Mouse (Mus musculus): ENCODE results near the gene Kpna1. TPM values are rescaled to one million over a fixed set of nuclear protein-coding genes. Genes with fewer than 3 reads are reported as not detected.

The Kpna1 gene
- total and polyA plus RNA-seq, 2 experiments from 2014 or later: 55.2 to 55.9 TPM

DNA sequence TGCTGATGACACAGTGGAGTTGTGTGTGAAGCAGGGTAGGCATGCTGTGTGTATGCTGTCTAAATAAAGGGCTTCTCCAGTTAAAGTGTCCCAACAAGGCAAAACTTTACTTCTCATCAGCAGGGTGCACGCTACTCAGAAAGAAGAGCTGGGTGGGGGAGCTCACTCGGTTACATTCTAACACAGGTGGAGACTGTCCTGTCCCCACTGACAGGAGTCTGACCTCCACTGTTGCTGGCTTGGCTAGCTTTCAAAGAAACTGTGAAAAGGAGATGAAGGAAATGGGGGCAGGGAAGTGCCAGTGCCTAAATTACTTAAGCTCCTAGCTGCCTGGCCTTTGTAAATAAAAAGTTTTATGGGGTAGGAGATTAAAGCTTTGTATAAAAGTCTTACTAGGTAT, 10.4 kb upstream of the Kpna1 start:
- Histone ChIP-seq H3K4me1 (ENCODE audit: insufficient read depth, low read length) (no peaks in the 10 kb centered on the region), H3K4me2 (ENCODE audit: low read depth, low read length) (no peak overlapping the region), H3K36me3 (ENCODE audit: insufficient read depth, low read length) (no peaks in the 10 kb centered on the region), H3K9ac (replicated peaks; ENCODE audit: low read length) (no peak overlapping the region), H3K27me3 (ENCODE audit: insufficient read depth, low read length) (no peaks in the 10 kb centered on the region), H3K27ac (no peak overlapping the region), H3K9me3 (ENCODE audit: low read length) (no peaks in the 10 kb centered on the region), H3K4me3 (ENCODE audit: low read length) (no peak overlapping the region)
- DNase-seq (ENCODE audit: low spot score) (no peak), ATAC-seq (no peak)
- TF ChIP-seq CTCF (IDR thresholded peaks at IDR 0.05; ENCODE audit: low read depth): no peak
- 56% methylated on average over 2 of the region's 2 CpGs for WGBS

DNA sequence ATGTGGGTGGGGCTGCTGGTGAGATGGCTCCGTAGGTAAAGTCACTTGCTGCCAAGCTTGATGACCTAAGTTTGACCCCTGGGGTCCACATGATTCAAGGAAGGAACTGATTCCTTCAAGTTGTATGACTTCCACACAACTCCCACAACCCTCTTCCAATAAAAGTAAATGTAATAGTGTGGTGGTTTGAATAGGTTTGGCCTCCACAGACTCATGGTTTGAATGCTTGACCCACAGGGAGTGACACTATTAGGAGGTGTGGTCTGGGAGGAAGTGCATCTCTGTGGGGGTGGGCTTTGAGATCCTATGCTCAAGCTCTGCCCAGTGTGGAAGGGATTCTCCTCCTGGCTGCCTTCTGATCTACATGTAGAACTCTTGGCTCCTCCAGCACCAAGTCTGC, 4.5 kb upstream of the Kpna1 start:
- Histone ChIP-seq H3K4me3 (ENCODE audit: low read length) (no peak overlapping the region), H3K4me2 (ENCODE audit: low read depth, low read length) (no peak overlapping the region), H3K27me3 (ENCODE audit: insufficient read depth, low read length) (no peaks in the 10 kb centered on the region), H3K4me1 (ENCODE audit: insufficient read depth, low read length) (no peaks in the 10 kb centered on the region), H3K27ac (no peak overlapping the region), H3K36me3 (ENCODE audit: insufficient read depth, low read length) (no peaks in the 10 kb centered on the region), H3K9me3 (ENCODE audit: low read length) (no peaks in the 10 kb centered on the region), H3K9ac (replicated peaks; ENCODE audit: low read length) (no peak overlapping the region)
- WGBS: 44% methylated on average over 1 of the region's 1 CpGs
- ATAC-seq (no peak), DNase-seq (ENCODE audit: low spot score) (no peak)
- TF ChIP-seq CTCF (IDR thresholded peaks at IDR 0.05; ENCODE audit: low read depth): no peak

DNA sequence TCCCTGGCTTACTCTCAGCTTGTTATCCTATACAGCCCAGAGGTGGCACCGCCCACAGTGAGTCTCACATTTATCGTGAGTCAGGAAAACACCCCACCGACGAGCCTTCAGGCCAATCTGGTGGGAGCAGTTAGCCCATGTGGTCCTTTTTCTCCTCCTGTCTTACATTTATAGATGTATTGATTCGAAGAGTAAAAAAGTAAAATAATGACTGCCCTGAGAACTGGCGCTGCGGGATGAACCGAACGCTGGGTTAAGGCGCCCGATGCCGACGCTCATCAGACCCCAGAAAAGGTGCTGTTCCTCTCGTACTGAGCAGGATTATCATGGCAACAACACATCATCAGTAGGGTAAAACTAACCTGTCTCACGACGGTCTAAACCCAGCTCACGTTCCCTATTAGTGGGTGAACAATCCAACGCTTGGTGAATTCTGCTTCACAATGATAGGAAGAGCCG, 2.8 kb downstream of the Kpna1 start:
- H3K9ac ChIP-seq (replicated peaks; ENCODE audit: low read length): no peak overlapping the region
- DNase-seq (ENCODE audit: low spot score) (peak; percentile 99), ATAC-seq (peak; percentile 84)
- TF ChIP-seq CTCF (IDR thresholded peaks at IDR 0.05; ENCODE audit: low read depth): no peak
- H3K27ac ChIP-seq: no peak overlapping the region
- no peaks in the 10 kb centered on the region for H3K36me3 ChIP-seq (ENCODE audit: insufficient read depth, low read length)
- H3K4me3 ChIP-seq (ENCODE audit: low read length): no peak overlapping the region
- 53% methylated on average over 19 of the region's 19 CpGs for WGBS
- no peaks in the 10 kb centered on the region for H3K4me1 ChIP-seq (ENCODE audit: insufficient read depth, low read length)
- H3K9me3 ChIP-seq (ENCODE audit: low read length): no peaks in the 10 kb centered on the region
- no peak overlapping the region for H3K4me2 ChIP-seq (ENCODE audit: low read depth, low read length)
- no peaks in the 10 kb centered on the region for H3K27me3 ChIP-seq (ENCODE audit: insufficient read depth, low read length)

GRCm38 (mm10) chr16:35982506-35982901, 4.0 kb downstream of the Kpna1 start:
- H3K4me1 ChIP-seq (ENCODE audit: insufficient read depth, low read length): no peaks in the 10 kb centered on the region
- H3K27ac ChIP-seq: peak overlapping the region; percentile 99
- DNase-seq (ENCODE audit: low spot score) (peak; percentile 2), ATAC-seq (peak; percentile 3; the same call in 1 of the 2 replicates)
- TF ChIP-seq CTCF (IDR thresholded peaks at IDR 0.05; ENCODE audit: low read depth): no peak
- peak overlapping the region; percentile 88 for H3K4me3 ChIP-seq (ENCODE audit: low read length)
- H3K4me2 ChIP-seq (ENCODE audit: low read depth, low read length): peak overlapping the region; percentile 83
- no peaks in the 10 kb centered on the region for H3K36me3 ChIP-seq (ENCODE audit: insufficient read depth, low read length)
- no peaks in the 10 kb centered on the region for H3K9me3 ChIP-seq (ENCODE audit: low read length)
- no peaks in the 10 kb centered on the region for H3K27me3 ChIP-seq (ENCODE audit: insufficient read depth, low read length)
- peak overlapping the region; percentile 97 for H3K9ac ChIP-seq (replicated peaks; ENCODE audit: low read length)
- WGBS: 4% methylated on average over 15 of the region's 15 CpGs

DNA sequence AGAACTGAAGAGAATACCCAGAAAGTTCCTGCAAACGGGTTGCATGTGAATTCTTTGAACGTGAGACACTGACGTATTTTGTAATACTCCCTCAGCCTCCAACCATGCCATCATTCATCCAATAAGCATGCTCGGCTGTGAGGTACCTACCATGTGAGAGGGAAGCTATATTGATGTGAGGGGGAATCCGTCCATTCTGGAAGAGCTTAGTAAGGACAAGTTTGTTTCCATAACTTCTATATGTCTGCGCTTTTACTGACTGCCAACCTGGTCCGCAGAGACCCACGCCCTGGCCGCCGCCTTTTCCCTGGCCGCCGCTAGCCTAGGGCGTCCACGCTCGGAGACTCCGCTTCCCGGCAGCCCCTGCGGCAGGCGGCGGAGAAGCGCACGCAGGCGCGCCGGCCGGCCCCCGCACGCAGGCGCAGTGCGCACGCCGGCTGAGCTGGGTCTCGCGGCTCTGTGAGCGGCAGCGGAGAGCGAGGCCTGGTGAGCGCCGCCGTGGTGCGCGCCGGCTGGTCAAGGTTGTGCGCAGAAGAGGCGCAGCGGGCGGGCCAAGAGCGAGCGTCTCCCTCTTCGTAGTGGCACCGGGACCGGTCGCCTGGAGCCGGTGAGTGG, 4.5 kb downstream of the Kpna1 start:
- TF ChIP-seq CTCF (IDR thresholded peaks at IDR 0.05; ENCODE audit: low read depth): no peak

GRCm38 (mm10) chr16:35983517-35984101, 5.1 kb downstream of the Kpna1 start:
- no peak for TF ChIP-seq CTCF (IDR thresholded peaks at IDR 0.05; ENCODE audit: low read depth)
- under 1% methylated on average over 56 of the region's 86 CpGs for WGBS
- Histone ChIP-seq H3K9me3 (ENCODE audit: low read length) (no peaks in the 10 kb centered on the region), H3K36me3 (ENCODE audit: insufficient read depth, low read length) (no peaks in the 10 kb centered on the region), H3K4me2 (ENCODE audit: low read depth, low read length) (peak overlapping the region; percentile 83), H3K27ac (peak overlapping the region; percentile 99), H3K27me3 (ENCODE audit: insufficient read depth, low read length) (no peaks in the 10 kb centered on the region), H3K4me3 (ENCODE audit: low read length) (peak overlapping the region; percentile 88), H3K4me1 (ENCODE audit: insufficient read depth, low read length) (no peaks in the 10 kb centered on the region), H3K9ac (replicated peaks; ENCODE audit: low read length) (peak overlapping the region; percentile 97)
- DNase-seq (ENCODE audit: low spot score) (peak; percentile 73), ATAC-seq (peak; percentile 81)

More for the DNA sequence above, 4.5 kb downstream of the Kpna1 start:
- H3K4me2 ChIP-seq (ENCODE audit: low read depth, low read length): peak overlapping the region; percentile 83
- H3K9ac ChIP-seq (replicated peaks; ENCODE audit: low read length): peak overlapping the region; percentile 97
- ATAC-seq: peak; percentile 95
- peak; percentile 97 for DNase-seq (ENCODE audit: low spot score)
- no peaks in the 10 kb centered on the region for H3K27me3 ChIP-seq (ENCODE audit: insufficient read depth, low read length)
- under 1% methylated on average over 42 of the region's 54 CpGs for WGBS
- no peaks in the 10 kb centered on the region for H3K36me3 ChIP-seq (ENCODE audit: insufficient read depth, low read length)
- H3K27ac ChIP-seq: peak overlapping the region; percentile 99
- no peaks in the 10 kb centered on the region for H3K4me1 ChIP-seq (ENCODE audit: insufficient read depth, low read length)
- H3K4me3 ChIP-seq (ENCODE audit: low read length): peak overlapping the region; percentile 88
- H3K9me3 ChIP-seq (ENCODE audit: low read length): no peaks in the 10 kb centered on the region

DNA sequence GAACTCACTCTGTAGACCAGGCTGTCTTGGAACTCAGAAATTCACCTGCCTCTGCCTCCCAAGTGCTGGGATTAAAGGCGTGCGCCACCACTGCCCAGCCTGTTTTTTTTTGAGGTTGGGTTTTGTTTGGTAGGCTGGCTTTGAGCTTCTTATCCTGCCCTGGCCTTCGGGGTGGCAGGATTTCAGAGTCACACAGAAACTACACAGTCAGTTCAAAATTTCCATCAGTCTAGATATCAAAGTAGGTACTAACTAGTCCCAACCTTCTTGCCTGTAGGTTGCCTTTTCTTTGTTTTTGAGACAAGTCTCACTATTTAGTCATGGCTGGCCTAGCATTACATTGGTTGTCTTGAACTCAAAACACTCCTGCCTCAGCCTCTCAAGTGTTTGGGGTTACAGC, 5.9 kb downstream of the Kpna1 start:
- Histone ChIP-seq H3K27ac (no peak overlapping the region), H3K36me3 (ENCODE audit: insufficient read depth, low read length) (no peaks in the 10 kb centered on the region), H3K4me3 (ENCODE audit: low read length) (peak overlapping the region; percentile 88), H3K4me1 (ENCODE audit: insufficient read depth, low read length) (no peaks in the 10 kb centered on the region), H3K4me2 (ENCODE audit: low read depth, low read length) (peak overlapping the region; percentile 83), H3K9ac (replicated peaks; ENCODE audit: low read length) (no peak overlapping the region), H3K9me3 (ENCODE audit: low read length) (no peaks in the 10 kb centered on the region), H3K27me3 (ENCODE audit: insufficient read depth, low read length) (no peaks in the 10 kb centered on the region)
- TF ChIP-seq CTCF (IDR thresholded peaks at IDR 0.05; ENCODE audit: low read depth): no peak
- DNase-seq (ENCODE audit: low spot score) (no peak), ATAC-seq (no peak)
- 66% methylated on average over 3 of the region's 3 CpGs for WGBS

All from hindbrain, postnatal 0 days (tissue).